Mouse (Mus musculus) small intestine, adult 2 months (tissue): ENCODE measurements around the gene Usp18. TPM values are rescaled to one million over a fixed set of nuclear protein-coding genes. Genes with fewer than 3 reads are reported as not detected.

Experiments
- H3K27ac ChIP-seq: fragments of 200-500 bp; 2 replicates; pipeline ENCODE4 v1.5.1; 2012; ENCODE audit warnings: low read depth, low read length, control low read depth, inconsistent platforms; ENCODE audit not compliant: insufficient read depth
- H3K27me3 ChIP-seq: fragments of 200-500 bp; 2 replicates; pipeline ENCODE4 v1.6.1; 2012; ENCODE audit warnings: mild to moderate bottlenecking, moderate library complexity, low read length, inconsistent platforms; ENCODE audit not compliant: control insufficient read depth, insufficient read depth
- H3K36me3 ChIP-seq: fragments of 200-500 bp; 2 replicates; pipeline ENCODE4 v1.6.1; 2012; ENCODE audit warnings: mild to moderate bottlenecking, low read length, control low read depth, inconsistent platforms; ENCODE audit not compliant: control insufficient read depth, insufficient read depth
- H3K4me1 ChIP-seq: fragments of 200-500 bp; 2 replicates; pipeline ENCODE4 v1.6.1; 2012; ENCODE audit warnings: low read length, inconsistent platforms, mixed read lengths; ENCODE audit not compliant: control insufficient read depth, insufficient read depth, insufficient read length
- H3K4me3 ChIP-seq: fragments of 200-500 bp; 2 replicates; pipeline ENCODE4 v1.5.1; 2012; ENCODE audit warnings: low read depth, mild to moderate bottlenecking, control low read depth, inconsistent platforms, low read length, moderate library complexity
- CTCF ChIP-seq: fragments of 200-500 bp; IDR thresholded peaks from 2 replicates; pipeline ENCODE4 v1.5.1; 2012; ENCODE audit warnings: low read depth, mild to moderate bottlenecking, control low read depth, inconsistent platforms, low read length, moderate library complexity, mixed read lengths; ENCODE audit not compliant: insufficient replicate concordance, insufficient read length; ENCODE audit errors: extremely low read depth
- POLR2A ChIP-seq: fragments of 200-500 bp; IDR thresholded peaks from 2 replicates; pipeline ENCODE4 v1.6.1; 2012; ENCODE audit warnings: low read depth, mild to moderate bottlenecking, control low read depth, inconsistent platforms, low read length, moderate library complexity
- WGBS: fragments of 180-500 bp; shearing (Covaris S2); methylation state at CpG from one replicate; pipeline ENCODE4 v1.1.7; 2018; 5-methylcytosine and 5-hydroxymethylcytosine counted together
- polyA plus RNA-seq: library from polyadenylated mRNA; depleted of rRNA; stranded (reverse); fragments of >200 nt; gene quantifications from 2 replicates; pipeline ENCODE4 v1.2.3, GENCODE M21; 2012; rRNA removed

Usp18 gene
- 2.3 and 16.9 TPM in 2 replicates for polyA plus RNA-seq

GRCm38 (mm10) chr6:121245127-121246036 lies at the start of gene Usp18:
Gene Usp18 (plus strand): TSS chr6:121245906.
- no peaks in the 10 kb centered on the region for H3K36me3 ChIP-seq
- H3K4me1 ChIP-seq = peaks cover 12% of the 10 kb centered on the region; the same call in 1 of the 2 replicates
- no peaks in the 10 kb centered on the region for H3K27me3 ChIP-seq
- H3K4me3 ChIP-seq = peak within 1 kb of the TSS; percentile 69
- peak; percentile 98 for TF ChIP-seq POLR2A
- TF ChIP-seq CTCF = no peak
- peak within 1 kb of the TSS; percentile 56 for H3K27ac ChIP-seq
- WGBS = 3% methylated on average over 35 of the region's 35 CpGs

GRCm38 (mm10) chr6:121197807-121198365 lies 47.8 kb upstream of the Usp18 start:
- no peak for TF ChIP-seq CTCF
- H3K27ac ChIP-seq = no peak overlapping the region
- 44% methylated on average over 9 of the region's 9 CpGs for WGBS
- H3K4me1 ChIP-seq = peaks cover 25% of the 10 kb centered on the region; the same call in 1 of the 2 replicates
- H3K4me3 ChIP-seq = no peak overlapping the region
- peaks cover 16% of the 10 kb centered on the region for H3K36me3 ChIP-seq
- no peaks in the 10 kb centered on the region for H3K27me3 ChIP-seq

- Histone ChIP-seq H3K4me3 (no peak overlapping the region), H3K36me3 (peaks cover 6% of the 10 kb centered on the region; the same call in 1 of the 2 replicates), H3K27me3 (no peaks in the 10 kb centered on the region), H3K27ac (no peak overlapping the region), H3K4me1 (peaks cover 15% of the 10 kb centered on the region; the same call in 1 of the 2 replicates)
- no peak for TF ChIP-seq CTCF
- no peak for TF ChIP-seq POLR2A
- 75% methylated on average over 4 of the region's 4 CpGs for WGBS
Measured at GRCm38 (mm10) chr6:121200458-121200857, 45.2 kb upstream of the Usp18 start.

GRCm38 (mm10) chr6:121202026-121202425 lies 43.7 kb upstream of the Usp18 start:
- H3K4me1 ChIP-seq = peaks cover 8% of the 10 kb centered on the region; the same call in 1 of the 2 replicates
- peaks cover 3% of the 10 kb centered on the region; the same call in 1 of the 2 replicates for H3K36me3 ChIP-seq
- no peak for TF ChIP-seq CTCF
- no peak for TF ChIP-seq POLR2A
- 90% methylated on average over 5 of the region's 5 CpGs for WGBS
- no peak overlapping the region for H3K27ac ChIP-seq
- H3K27me3 ChIP-seq = no peaks in the 10 kb centered on the region
- H3K4me3 ChIP-seq = no peak overlapping the region

GRCm38 (mm10) chr6:121206481-121206880 lies 39.2 kb upstream of the Usp18 start:
- peaks cover 3% of the 10 kb centered on the region; the same call in 1 of the 2 replicates for H3K36me3 ChIP-seq

GRCm38 (mm10) chr6:121209584-121209983 lies 36.1 kb upstream of the Usp18 start:
- H3K4me1 ChIP-seq = peaks cover 6% of the 10 kb centered on the region
- no peak overlapping the region for H3K4me3 ChIP-seq
- TF ChIP-seq POLR2A (no peak), CTCF (no peak)
- 74% methylated on average over 2 of the region's 2 CpGs for WGBS
- no peak overlapping the region for H3K27ac ChIP-seq
- peaks cover 18% of the 10 kb centered on the region for H3K27me3 ChIP-seq
- no peaks in the 10 kb centered on the region for H3K36me3 ChIP-seq

More at GRCm38 (mm10) chr6:121206481-121206880, 39.2 kb upstream of the Usp18 start:
- TF ChIP-seq POLR2A = no peak
- no peak for TF ChIP-seq CTCF
- peaks cover 6% of the 10 kb centered on the region for H3K4me1 ChIP-seq
- H3K27ac ChIP-seq = no peak overlapping the region
- no peak overlapping the region for H3K4me3 ChIP-seq
- peaks cover 13% of the 10 kb centered on the region for H3K27me3 ChIP-seq
- WGBS = 89% methylated on average over 5 of the region's 5 CpGs

- Histone ChIP-seq H3K36me3 (no peaks in the 10 kb centered on the region), H3K4me3 (peak within 1 kb of the TSS; percentile 57), H3K27me3 (peaks cover 18% of the 10 kb centered on the region), H3K4me1 (peaks cover 6% of the 10 kb centered on the region), H3K27ac (no peak within 1 kb of the TSS)
- WGBS = 4% methylated on average over 30 of the region's 30 CpGs
- TF ChIP-seq POLR2A (no peak), CTCF (no peak)
Measured at GRCm38 (mm10) chr6:121210149-121210925, 35.4 kb upstream of the Usp18 start, which contains the start of gene Tuba8. Gene Tuba8 (plus strand): TSS chr6:121210696.
